Mouse (Mus musculus): ENCODE measurements around the gene Zfp787. TPM values are rescaled to one million over a fixed set of nuclear protein-coding genes. Genes with fewer than 3 reads are reported as not detected.
A peak's percentile ranks its signal among the peaks of the same experiment; 100 is the strongest.
"Not testable (repeated sequence)": the region's sequence is repeated elsewhere in the genome, so short reads cannot be mapped to it uniquely, and the experiment has no call there.

The Zfp787 gene
- polyA plus RNA-seq, 1 experiment = 54.2 TPM

- peak; percentile 37 for DNase-seq
- not testable (repeated sequence) for H3K27me3 ChIP-seq (replicated peaks; ENCODE audit: control insufficient read depth, insufficient read depth, low read length); H3K4me1 ChIP-seq (ENCODE audit: control insufficient read depth, insufficient read depth, low read length); H3K27ac ChIP-seq (ENCODE audit: insufficient read depth, low read depth, low read length); H3K4me3 ChIP-seq (ENCODE audit: insufficient read depth, low read depth, low read length); H3K36me3 ChIP-seq (ENCODE audit: control insufficient read depth, insufficient read depth, low read length)
- TF ChIP-seq CTCF (conservative IDR thresholded peaks at IDR 0.05; ENCODE audit: insufficient read depth, insufficient read length, low read depth, low read length) = 0 out of 2 replicates have a peak, but pooled peaks have one; percentile 22
- WGBS = 79% methylated on average over 2 of the region's 2 CpGs
Observed at GRCm38 (mm10) chr7:6120104-6120503, 35.7 kb downstream of the Zfp787 start.

GRCm38 (mm10) chr7:6119501-6119900, 36.3 kb downstream of the Zfp787 start:
- no peaks in the 10 kb centered on the region for H3K27me3 ChIP-seq (replicated peaks; ENCODE audit: control insufficient read depth, insufficient read depth, low read length)
- H3K27ac ChIP-seq (ENCODE audit: insufficient read depth, low read depth, low read length) = no peak overlapping the region
- H3K36me3 ChIP-seq (ENCODE audit: control insufficient read depth, insufficient read depth, low read length) = no peaks in the 10 kb centered on the region
- H3K4me1 ChIP-seq (ENCODE audit: control insufficient read depth, insufficient read depth, low read length) = no peaks in the 10 kb centered on the region
- peak; percentile 24; the same call in 1 of the 2 replicates for TF ChIP-seq CTCF (conservative IDR thresholded peaks at IDR 0.05; ENCODE audit: insufficient read depth, insufficient read length, low read depth, low read length)
- TF ChIP-seq POLR2A (IDR thresholded peaks at IDR 0.05; ENCODE audit: low read depth, low read length) = no peak
- WGBS = 83% methylated on average over 3 of the region's 3 CpGs
- H3K4me3 ChIP-seq (ENCODE audit: insufficient read depth, low read depth, low read length) = no peak overlapping the region
- no peak for DNase-seq

Other genes starting within 250 kb of the Zfp787 start
- not detected in 2 replicates for gene Vmn1r65, start 145.0 kb downstream of the Zfp787 start, polyA plus RNA-seq (2012; rRNA removed)
- gene Nlrp4c, start 110.8 kb downstream of the Zfp787 start, polyA plus RNA-seq (2012; rRNA removed) = not detected in 2 replicates
- 47.1 and 65.2 TPM in 2 replicates for gene Zfp444, start 16.2 kb upstream of the Zfp787 start, polyA plus RNA-seq (2012; rRNA removed)
- not detected in 2 replicates for gene Galp, start 41.1 kb upstream of the Zfp787 start, polyA plus RNA-seq (2012; rRNA removed)
- gene Zscan5b, start 66.3 kb upstream of the Zfp787 start, polyA plus RNA-seq (2012; rRNA removed) = not detected in 2 replicates
- not detected in 2 replicates for gene Epp13, start 96.7 kb upstream of the Zfp787 start, polyA plus RNA-seq (2012; rRNA removed)
- 0.75 and 0.95 TPM in 2 replicates for gene Zfp667, start 130.6 kb upstream of the Zfp787 start, polyA plus RNA-seq (2012; rRNA removed)
- 0.36 and 0.45 TPM in 2 replicates for gene Zfp583, start 175.3 kb upstream of the Zfp787 start, polyA plus RNA-seq (2012; rRNA removed)
- gene Gm3854, start 187.8 kb upstream of the Zfp787 start, polyA plus RNA-seq (2012; rRNA removed) = 0.19 and 0.28 TPM in 2 replicates
- 0.45 and 0.46 TPM in 2 replicates for gene Zfp78, start 207.3 kb upstream of the Zfp787 start, polyA plus RNA-seq (2012; rRNA removed)
- gene Zfp28, start 227.3 kb upstream of the Zfp787 start, polyA plus RNA-seq (2012; rRNA removed) = 2.0 TPM in 2 replicates
- 0.03 TPM in 1 of 2 replicates, not detected in the other for gene Smim17, start 242.7 kb upstream of the Zfp787 start, polyA plus RNA-seq (2012; rRNA removed)

All from kidney, adult 2 months (tissue).